Mouse (Mus musculus) stomach, embryonic 15.5 days (tissue): Measurements from ENCODE around the gene Fgf12. TPM values are rescaled to one million over a fixed set of nuclear protein-coding genes. Genes with fewer than 3 reads are reported as not detected.

Experiments used
- ATAC-seq: fragments of 200-750 bp; cut with Nextera tagmentation; 2 replicates; pipeline ENCODE4 v1.8.0; 2017; ENCODE audit warnings: low read depth, moderate number of reproducible peaks, moderate TSS enrichment; ENCODE audit not compliant: insufficient read depth, low FRiP score
- H3K27ac ChIP-seq: fragments of 300-500 bp; sonication (generic); 2 replicates; pipeline ENCODE4 v1.5.1; 2015; ENCODE audit warnings: mild to moderate bottlenecking, inconsistent platforms
- H3K27me3 ChIP-seq: fragments of 300-500 bp; sonication (generic); replicated peaks from 2 replicates; pipeline ENCODE4 v1.6.1; 2015; ENCODE audit warnings: inconsistent platforms
- H3K36me3 ChIP-seq: fragments of 300-500 bp; sonication (generic); 2 replicates; pipeline ENCODE4 v1.6.1; 2015; ENCODE audit warnings: inconsistent platforms
- H3K4me1 ChIP-seq: fragments of 300-500 bp; sonication (generic); 2 replicates; pipeline ENCODE4 v1.6.1; 2015; ENCODE audit warnings: inconsistent platforms
- H3K4me2 ChIP-seq: fragments of 300-500 bp; sonication (generic); 2 replicates; pipeline ENCODE4 v1.6.1; 2015; ENCODE audit warnings: mild to moderate bottlenecking, inconsistent platforms
- H3K4me3 ChIP-seq: fragments of 300-500 bp; sonication (generic); replicated peaks from 2 replicates; pipeline ENCODE4 v1.5.1; 2015; ENCODE audit warnings: inconsistent platforms
- H3K9ac ChIP-seq: fragments of 300-500 bp; sonication (generic); 2 replicates; pipeline ENCODE4 v1.6.1; 2015; ENCODE audit warnings: inconsistent platforms
- H3K9me3 ChIP-seq: fragments of 300-500 bp; sonication (generic); 2 replicates; pipeline ENCODE4 v1.6.1; 2016; ENCODE audit warnings: inconsistent platforms
- WGBS: fragments of 180-500 bp; shearing (Covaris S2); methylation state at CpG from one replicate; pipeline ENCODE4 v1.1.7; 2015; 5-methylcytosine and 5-hydroxymethylcytosine counted together
- polyA plus RNA-seq: library from polyadenylated mRNA; unstranded; fragments of >200 nt; fragmentation: Nextera tagmentation; extraction: Ambion mirVana; gene quantifications from 2 replicates; pipeline ENCODE4 v1.2.1, GENCODE M21; 2015

Fgf12 gene
- polyA plus RNA-seq, 1 experiment from 2014 or later, result 2.4 TPM

- no peaks in the 10 kb centered on the region for H3K4me1 ChIP-seq
- H3K27ac ChIP-seq, result no peak overlapping the region
- no peaks in the 10 kb centered on the region for H3K9me3 ChIP-seq
- no peak overlapping the region for H3K9ac ChIP-seq
- WGBS, result 77% methylated on average over 1 of the region's 1 CpGs
- no peaks in the 10 kb centered on the region for H3K27me3 ChIP-seq
- H3K36me3 ChIP-seq, result no peaks in the 10 kb centered on the region
- ATAC-seq, result no peak
- no peak overlapping the region for H3K4me3 ChIP-seq
- no peak overlapping the region for H3K4me2 ChIP-seq
Measured at GRCm38 (mm10) chr16:28603155-28603554, 149.7 kb downstream of the Fgf12 start.

DNA sequence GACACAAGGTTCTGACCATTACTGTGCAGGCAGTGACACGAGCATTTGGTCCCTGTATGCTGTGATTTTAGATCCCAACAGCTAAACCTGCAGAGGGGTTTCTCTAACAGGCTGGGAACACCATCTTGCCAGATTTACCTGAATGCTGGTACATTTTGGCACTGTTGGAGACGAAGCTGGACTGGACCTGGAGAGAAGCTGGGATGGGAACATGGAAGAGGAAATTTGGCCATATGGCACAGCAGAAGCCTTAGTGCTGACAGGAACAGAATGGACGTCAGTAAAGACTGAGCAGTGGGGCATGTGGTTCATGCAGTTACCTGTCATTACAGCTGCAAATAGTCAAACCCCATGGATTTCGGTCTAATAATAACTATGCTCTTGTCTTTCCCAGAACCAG, 151.1 kb downstream of the Fgf12 start:
- no peak for ATAC-seq
- no peak overlapping the region for H3K27ac ChIP-seq
- H3K9me3 ChIP-seq, result no peaks in the 10 kb centered on the region
- H3K4me2 ChIP-seq, result no peak overlapping the region
- H3K36me3 ChIP-seq, result no peaks in the 10 kb centered on the region
- no peaks in the 10 kb centered on the region for H3K4me1 ChIP-seq
- H3K9ac ChIP-seq, result no peak overlapping the region
- 71% methylated on average over 4 of the region's 4 CpGs for WGBS
- H3K27me3 ChIP-seq, result no peaks in the 10 kb centered on the region
- no peak overlapping the region for H3K4me3 ChIP-seq

DNA sequence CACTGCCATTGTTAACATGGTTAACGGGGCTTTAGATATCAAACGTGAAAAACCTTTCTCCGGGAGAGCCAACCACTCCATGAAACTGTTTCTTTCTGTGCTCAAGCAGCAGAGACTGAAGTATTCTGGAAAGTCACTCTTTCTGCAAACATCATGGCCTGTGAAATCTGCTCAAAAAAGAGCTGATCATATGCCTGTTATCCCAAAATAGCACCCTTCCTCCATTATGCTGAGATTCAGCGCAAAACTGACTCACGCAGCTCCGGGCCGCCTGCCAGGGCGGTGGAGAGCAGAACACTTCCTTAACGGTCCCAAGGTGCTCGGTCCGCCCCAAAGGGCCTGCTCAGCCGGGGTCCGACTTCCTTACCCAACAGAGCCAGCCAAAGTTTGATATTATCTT, 156.8 kb downstream of the Fgf12 start:
- H3K4me1 ChIP-seq, result 0 out of 2 replicates have a peak, but pooled peaks cover 2% of the 10 kb centered on the region
- no peaks in the 10 kb centered on the region for H3K27me3 ChIP-seq
- no peak overlapping the region for H3K27ac ChIP-seq
- H3K36me3 ChIP-seq, result no peaks in the 10 kb centered on the region
- no peak overlapping the region for H3K9ac ChIP-seq
- no peak overlapping the region for H3K4me3 ChIP-seq
- 82% methylated on average over 13 of the region's 13 CpGs for WGBS
- no peak overlapping the region for H3K4me2 ChIP-seq
- ATAC-seq, result no peak
- H3K9me3 ChIP-seq, result no peaks in the 10 kb centered on the region

GRCm38 (mm10) chr16:28593075-28593915, 159.6 kb downstream of the Fgf12 start:
- H3K9me3 ChIP-seq, result no peaks in the 10 kb centered on the region
- H3K27me3 ChIP-seq, result no peaks in the 10 kb centered on the region
- no peak overlapping the region for H3K27ac ChIP-seq
- ATAC-seq, result peak; percentile 43
- 25% methylated on average over 26 of the region's 26 CpGs for WGBS
- peak overlapping the region; percentile 56 for H3K4me2 ChIP-seq
- no peaks in the 10 kb centered on the region for H3K36me3 ChIP-seq
- no peak overlapping the region for H3K9ac ChIP-seq
- H3K4me3 ChIP-seq, result peak overlapping the region; percentile 38
- H3K4me1 ChIP-seq, result 0 out of 2 replicates have a peak, but pooled peaks cover 2% of the 10 kb centered on the region

DNA sequence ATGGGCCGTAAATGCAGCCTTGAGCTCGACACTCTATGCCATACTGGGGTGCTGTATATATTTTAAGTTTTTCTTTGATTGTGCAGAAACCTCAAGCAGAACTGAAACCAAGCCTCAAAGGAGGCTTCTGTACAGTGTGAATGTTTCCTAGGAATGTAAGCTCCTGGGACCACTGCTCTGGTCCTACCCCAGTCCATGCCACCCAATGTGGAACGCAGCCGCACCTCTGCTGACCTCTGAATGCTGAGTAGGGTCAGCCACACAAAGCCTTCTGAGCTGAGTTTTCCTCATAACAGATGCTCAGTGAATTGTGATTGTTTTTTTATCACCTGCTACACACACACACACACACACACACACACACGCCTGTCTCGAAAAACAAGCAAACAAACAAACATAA, 160.4 kb downstream of the Fgf12 start:
- H3K4me1 ChIP-seq, result 0 out of 2 replicates have a peak, but pooled peaks cover 2% of the 10 kb centered on the region
- H3K36me3 ChIP-seq, result no peaks in the 10 kb centered on the region
- no peaks in the 10 kb centered on the region for H3K9me3 ChIP-seq
- ATAC-seq, result no peak
- 92% methylated on average over 6 of the region's 6 CpGs for WGBS
- H3K27me3 ChIP-seq, result no peaks in the 10 kb centered on the region
- no peak overlapping the region for H3K9ac ChIP-seq
- no peak overlapping the region for H3K4me2 ChIP-seq
- no peak overlapping the region for H3K4me3 ChIP-seq
- H3K27ac ChIP-seq, result no peak overlapping the region

- no peak overlapping the region for H3K27ac ChIP-seq
- H3K27me3 ChIP-seq, result no peaks in the 10 kb centered on the region
- H3K4me2 ChIP-seq, result no peak overlapping the region
- H3K9me3 ChIP-seq, result no peaks in the 10 kb centered on the region
- H3K36me3 ChIP-seq, result no peaks in the 10 kb centered on the region
- ATAC-seq, result no peak
- H3K4me1 ChIP-seq, result 0 out of 2 replicates have a peak, but pooled peaks cover 2% of the 10 kb centered on the region
- H3K4me3 ChIP-seq, result no peak overlapping the region
- 64% methylated on average over 9 of the region's 9 CpGs for WGBS
- no peak overlapping the region for H3K9ac ChIP-seq
Measured at GRCm38 (mm10) chr16:28591583-28591982, 161.3 kb downstream of the Fgf12 start.

DNA sequence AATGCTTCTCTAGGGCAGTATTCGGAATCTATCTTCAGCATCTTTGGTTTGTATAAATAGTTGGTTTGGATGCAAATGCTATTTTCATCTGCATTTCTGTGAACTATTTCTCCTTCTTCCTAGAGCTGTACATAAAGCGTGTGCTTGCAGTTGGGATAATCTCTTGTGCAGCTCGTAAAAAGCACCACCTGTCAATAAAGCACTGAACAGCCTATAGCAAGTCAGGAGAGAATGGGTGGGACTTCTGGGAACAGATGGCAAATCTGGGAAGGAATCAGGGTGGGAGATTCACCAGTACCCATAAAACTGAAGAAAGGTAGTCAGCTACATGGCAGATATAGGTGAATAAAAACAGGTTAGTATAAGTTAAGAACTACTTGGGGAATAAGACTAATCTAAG, 180.7 kb downstream of the Fgf12 start:
- Histone ChIP-seq H3K9me3 (no peaks in the 10 kb centered on the region), H3K4me2 (no peak overlapping the region), H3K36me3 (no peaks in the 10 kb centered on the region), H3K27me3 (no peaks in the 10 kb centered on the region), H3K4me3 (no peak overlapping the region), H3K27ac (no peak overlapping the region), H3K9ac (no peak overlapping the region), H3K4me1 (no peaks in the 10 kb centered on the region)
- 54% methylated on average over 3 of the region's 3 CpGs for WGBS
- no peak for ATAC-seq

DNA sequence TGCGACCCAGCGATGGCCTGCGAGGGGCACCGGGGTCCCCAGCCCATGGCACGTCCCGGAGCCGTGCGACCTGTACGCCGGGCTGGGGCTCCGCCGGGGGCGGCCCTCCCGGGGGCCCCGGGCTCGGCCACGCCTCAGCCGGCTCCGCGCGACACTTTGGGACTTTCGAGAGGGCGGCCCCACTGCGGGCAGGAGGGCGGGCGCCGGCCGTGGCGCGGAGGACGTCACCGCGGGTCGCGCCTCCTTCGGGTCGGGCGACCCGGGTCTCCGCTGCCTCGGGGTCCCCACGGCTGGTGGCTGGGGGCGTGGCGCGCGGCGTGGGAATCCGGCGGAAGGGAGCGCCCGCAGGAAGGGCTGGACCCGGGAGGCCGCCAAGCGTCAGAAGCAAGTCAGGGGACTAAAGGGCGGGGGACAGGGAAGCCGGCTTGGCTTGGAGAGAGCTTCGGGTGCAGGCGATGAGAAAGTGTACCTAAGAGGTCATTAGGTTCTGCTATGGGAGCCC, 188.1 kb downstream of the Fgf12 start:
- Histone ChIP-seq H3K9me3 (no peaks in the 10 kb centered on the region), H3K4me3 (peak overlapping the region; percentile 48), H3K4me1 (peaks cover 10% of the 10 kb centered on the region; the same call in 1 of the 2 replicates), H3K4me2 (peak overlapping the region; percentile 96), H3K36me3 (no peaks in the 10 kb centered on the region), H3K9ac (no peak overlapping the region), H3K27me3 (peaks cover 8% of the 10 kb centered on the region), H3K27ac (no peak overlapping the region)
- ATAC-seq, result 0 out of 2 replicates have a peak, but pooled peaks have one; percentile 18
- WGBS, result under 1% methylated on average over 57 of the region's 58 CpGs

DNA sequence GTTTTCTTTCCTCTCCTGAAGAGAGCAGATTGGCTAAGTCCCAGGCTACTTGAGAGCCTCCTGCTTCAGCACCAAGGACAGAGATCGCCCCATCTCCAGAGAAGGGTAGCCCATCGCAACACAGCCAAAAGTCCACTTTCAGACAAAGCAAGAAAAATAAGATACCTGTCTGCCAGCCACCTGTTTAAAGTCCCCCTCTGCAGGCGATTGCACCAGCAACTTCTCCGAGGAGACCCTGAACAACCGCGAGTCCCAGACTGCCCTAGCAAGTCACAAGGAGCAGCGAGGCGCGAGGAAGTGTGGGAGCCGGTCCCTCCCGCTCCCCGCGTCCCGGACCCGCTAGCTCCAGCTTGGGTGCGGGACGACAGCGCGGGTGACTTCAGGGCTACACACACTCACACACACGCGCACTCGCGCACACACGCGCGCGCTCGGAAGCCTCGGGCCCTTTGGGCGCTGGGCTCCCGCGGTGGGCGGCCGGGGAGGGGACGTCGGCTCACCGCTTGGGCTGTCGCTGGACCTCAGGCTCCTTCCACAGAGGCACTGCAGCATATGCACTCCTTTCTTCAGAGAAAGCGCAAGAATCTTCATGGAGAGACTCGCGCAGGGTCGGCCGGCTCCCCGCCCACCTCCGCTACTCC, 188.7 kb downstream of the Fgf12 start:
- Histone ChIP-seq H3K9me3 (no peaks in the 10 kb centered on the region), H3K4me1 (peaks cover 10% of the 10 kb centered on the region; the same call in 1 of the 2 replicates), H3K4me3 (peak overlapping the region; percentile 48), H3K27ac (no peak overlapping the region), H3K27me3 (peaks cover 8% of the 10 kb centered on the region), H3K4me2 (peak overlapping the region; percentile 96), H3K9ac (no peak overlapping the region), H3K36me3 (no peaks in the 10 kb centered on the region)
- WGBS, result 0% methylated on average over 45 of the region's 45 CpGs
- peak; percentile 63; the same call in 1 of the 2 replicates for ATAC-seq

DNA sequence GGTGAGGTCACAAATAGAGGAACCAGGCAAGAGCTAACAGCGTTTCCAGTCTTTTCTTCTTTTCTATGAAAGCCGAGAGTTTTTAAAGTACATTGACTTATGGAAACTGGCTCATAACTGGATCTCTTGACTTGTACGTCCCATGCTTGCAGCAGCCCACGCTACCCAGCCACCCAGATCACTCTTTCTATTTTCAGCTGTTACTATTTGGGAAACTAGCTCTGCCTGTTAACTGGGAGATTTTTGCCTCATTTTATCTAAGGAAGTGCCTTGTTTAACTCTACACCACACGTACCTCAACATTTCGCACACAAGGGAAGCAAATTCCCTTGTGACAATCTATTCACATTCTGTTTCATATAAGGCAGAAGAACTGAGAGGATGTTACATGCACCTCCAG, 190.0 kb downstream of the Fgf12 start:
- H3K27me3 ChIP-seq, result peaks cover 8% of the 10 kb centered on the region
- H3K9ac ChIP-seq, result no peak overlapping the region
- no peak for ATAC-seq
- H3K36me3 ChIP-seq, result no peaks in the 10 kb centered on the region
- no peaks in the 10 kb centered on the region for H3K9me3 ChIP-seq
- H3K4me3 ChIP-seq, result no peak overlapping the region
- H3K4me1 ChIP-seq, result peaks cover 10% of the 10 kb centered on the region; the same call in 1 of the 2 replicates
- 78% methylated on average over 6 of the region's 6 CpGs for WGBS
- no peak overlapping the region for H3K4me2 ChIP-seq
- no peak overlapping the region for H3K27ac ChIP-seq

DNA sequence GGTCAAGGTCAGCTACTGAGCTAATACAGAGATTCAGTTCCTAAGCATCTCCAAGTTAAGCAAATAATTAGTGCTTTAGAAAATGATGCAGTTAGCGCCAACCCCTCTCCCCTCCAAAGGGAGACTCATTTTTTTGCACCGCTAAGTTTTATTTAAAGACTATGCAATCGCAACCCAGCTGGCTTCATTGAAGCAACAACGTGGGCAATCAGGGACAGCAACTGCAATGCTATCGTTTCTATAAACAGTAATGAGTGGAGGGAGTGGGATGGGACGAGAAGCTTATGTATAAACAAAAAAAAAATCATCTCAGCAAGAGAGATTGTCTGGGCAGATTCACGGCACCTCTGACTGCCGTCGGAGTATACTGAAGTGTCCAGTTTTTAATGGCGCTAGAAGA, 197.6 kb downstream of the Fgf12 start:
- Histone ChIP-seq H3K4me1 (no peaks in the 10 kb centered on the region), H3K4me3 (no peak overlapping the region), H3K27me3 (no peaks in the 10 kb centered on the region), H3K4me2 (no peak overlapping the region), H3K9ac (no peak overlapping the region), H3K36me3 (no peaks in the 10 kb centered on the region), H3K27ac (no peak overlapping the region), H3K9me3 (no peaks in the 10 kb centered on the region)
- WGBS, result 72% methylated on average over 10 of the region's 10 CpGs
- ATAC-seq, result no peak

DNA sequence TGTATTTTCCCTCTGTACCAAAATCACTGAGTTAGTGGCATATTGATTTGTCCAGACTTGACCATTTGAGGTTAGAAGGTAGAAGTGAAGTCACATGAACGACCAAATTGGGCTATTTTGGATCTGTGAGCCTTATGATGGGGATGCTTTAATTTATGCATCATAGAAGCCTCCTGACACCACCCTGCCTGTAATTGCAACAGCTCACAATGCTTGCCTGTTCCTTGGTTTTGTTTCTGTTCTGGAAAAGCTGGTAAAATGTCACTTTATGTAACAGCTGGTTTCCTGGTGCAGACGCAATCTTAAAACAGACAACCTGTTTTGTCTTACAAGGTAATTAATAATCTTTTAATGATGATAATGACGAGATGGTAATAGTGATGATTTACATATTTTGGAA, 213.4 kb downstream of the Fgf12 start:
- no peak overlapping the region for H3K9ac ChIP-seq
- H3K9me3 ChIP-seq, result no peaks in the 10 kb centered on the region
- H3K36me3 ChIP-seq, result no peaks in the 10 kb centered on the region
- no peak overlapping the region for H3K4me3 ChIP-seq
- H3K4me1 ChIP-seq, result no peaks in the 10 kb centered on the region
- H3K27me3 ChIP-seq, result no peaks in the 10 kb centered on the region
- 62% methylated on average over 3 of the region's 3 CpGs for WGBS
- H3K27ac ChIP-seq, result no peak overlapping the region
- no peak for ATAC-seq
- H3K4me2 ChIP-seq, result no peak overlapping the region
